Mouse (Mus musculus): ENCODE measurements around the gene Ahsg. TPM values are rescaled to one million over a fixed set of nuclear protein-coding genes. Genes with fewer than 3 reads are reported as not detected.

Gene Ahsg
- polyA plus RNA-seq, 1 experiment from 2014 or later, result 79.0 TPM

DNA sequence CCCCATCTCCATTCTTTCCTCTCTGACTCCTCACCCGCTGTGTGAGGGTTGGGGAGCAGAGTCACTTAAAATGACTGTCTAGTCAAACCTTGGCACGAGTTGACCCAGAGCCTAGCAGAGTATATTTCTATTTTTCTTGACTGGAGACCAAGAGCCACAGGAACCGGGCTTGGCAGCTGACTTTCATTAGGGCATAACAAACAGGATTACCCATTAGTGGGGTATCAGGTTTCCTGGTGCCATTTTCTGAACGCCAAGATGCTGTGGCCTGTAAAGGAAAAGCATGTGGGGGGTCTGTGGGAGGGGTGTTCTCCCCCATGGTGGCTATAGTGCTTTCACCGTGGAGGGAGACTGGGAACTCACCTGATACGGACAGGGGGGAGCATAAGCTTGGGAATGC, 10.2 kb upstream of the Ahsg start:
- H3K27me3 ChIP-seq (replicated peaks; ENCODE audit: control insufficient read depth, insufficient read depth, low read length), result no peaks in the 10 kb centered on the region
- H3K36me3 ChIP-seq (ENCODE audit: control insufficient read depth, insufficient read depth, low read length), result no peaks in the 10 kb centered on the region
- peak overlapping the region; percentile 32 for H3K27ac ChIP-seq (ENCODE audit: low read depth, low read length)
- ATAC-seq (replicated peaks; ENCODE audit: low FRiP score), result no peak
- WGBS, result 38% methylated on average over 6 of the region's 6 CpGs
- peaks cover 11% of the 10 kb centered on the region for H3K4me1 ChIP-seq (replicated peaks; ENCODE audit: control insufficient read depth, insufficient read depth, low read length)
- no peak for DNase-seq (ENCODE audit: low spot score)
- no peak overlapping the region for H3K4me3 ChIP-seq (ENCODE audit: low read depth, low read length)
- H3K4me2 ChIP-seq, result no peak overlapping the region
- no peak overlapping the region for H3K9ac ChIP-seq (ENCODE audit: low read depth, low read length)
- no peaks in the 10 kb centered on the region for H3K9me3 ChIP-seq (ENCODE audit: control insufficient read depth, low read length)

DNA sequence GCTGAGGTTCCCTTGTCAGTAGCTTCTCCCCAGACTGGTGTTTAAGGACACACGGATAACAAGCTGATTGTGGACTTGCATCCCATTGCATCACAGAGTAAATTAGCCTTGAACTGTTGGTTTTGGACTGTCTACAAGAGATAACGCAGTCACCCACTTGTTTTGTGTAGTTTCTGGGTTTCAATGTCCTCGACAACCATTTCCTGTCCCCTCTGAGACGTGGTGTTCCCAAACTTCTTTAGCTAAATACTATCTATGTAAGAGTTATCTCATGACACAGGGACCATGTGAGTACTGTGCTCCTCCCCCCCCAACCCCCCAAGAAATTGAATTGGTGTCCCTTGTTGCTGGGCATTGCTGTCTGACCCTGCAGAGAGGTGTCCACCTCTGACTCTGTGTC, 9.6 kb upstream of the Ahsg start:
- H3K36me3 ChIP-seq (ENCODE audit: control insufficient read depth, insufficient read depth, low read length), result no peaks in the 10 kb centered on the region
- WGBS, result 31% methylated on average over 4 of the region's 4 CpGs
- H3K4me1 ChIP-seq (replicated peaks; ENCODE audit: control insufficient read depth, insufficient read depth, low read length), result peaks cover 11% of the 10 kb centered on the region
- ATAC-seq (replicated peaks; ENCODE audit: low FRiP score) (no peak), DNase-seq (ENCODE audit: low spot score) (no peak)
- H3K4me2 ChIP-seq, result no peak overlapping the region
- H3K27me3 ChIP-seq (replicated peaks; ENCODE audit: control insufficient read depth, insufficient read depth, low read length), result no peaks in the 10 kb centered on the region
- H3K9ac ChIP-seq (ENCODE audit: low read depth, low read length), result no peak overlapping the region
- no peaks in the 10 kb centered on the region for H3K9me3 ChIP-seq (ENCODE audit: control insufficient read depth, low read length)
- H3K27ac ChIP-seq (ENCODE audit: low read depth, low read length), result peak overlapping the region; percentile 45
- H3K4me3 ChIP-seq (ENCODE audit: low read depth, low read length), result no peak overlapping the region

DNA sequence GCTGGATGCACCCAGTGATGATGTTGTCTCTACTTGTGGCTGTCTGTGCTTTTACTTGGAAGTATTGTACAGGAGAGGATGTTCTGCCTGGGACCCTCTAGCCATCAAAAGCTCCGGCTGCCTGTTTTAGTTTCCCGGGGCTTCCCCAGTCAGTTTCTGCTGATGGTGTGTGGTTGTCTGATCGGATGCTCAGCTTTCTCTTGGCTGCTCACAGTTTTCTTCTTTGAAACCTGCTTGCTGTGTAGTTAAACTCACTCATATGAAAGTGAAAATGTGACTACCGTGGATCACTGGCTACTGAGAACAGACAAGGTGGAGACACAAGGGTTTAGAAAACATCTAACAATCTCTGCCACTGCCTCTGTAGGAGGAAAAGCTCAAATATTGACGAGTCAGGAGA, 7.6 kb upstream of the Ahsg start:
- no peaks in the 10 kb centered on the region for H3K36me3 ChIP-seq (ENCODE audit: control insufficient read depth, insufficient read depth, low read length)
- no peaks in the 10 kb centered on the region for H3K9me3 ChIP-seq (ENCODE audit: control insufficient read depth, low read length)
- 70% methylated on average over 5 of the region's 5 CpGs for WGBS
- H3K4me3 ChIP-seq (ENCODE audit: low read depth, low read length), result no peak overlapping the region
- no peak for ATAC-seq (replicated peaks; ENCODE audit: low FRiP score)
- no peak overlapping the region for H3K4me2 ChIP-seq
- H3K4me1 ChIP-seq (replicated peaks; ENCODE audit: control insufficient read depth, insufficient read depth, low read length), result peaks cover 11% of the 10 kb centered on the region
- no peak overlapping the region for H3K27ac ChIP-seq (ENCODE audit: low read depth, low read length)
- no peak for DNase-seq (ENCODE audit: low spot score)
- no peak overlapping the region for H3K9ac ChIP-seq (ENCODE audit: low read depth, low read length)
- H3K27me3 ChIP-seq (replicated peaks; ENCODE audit: control insufficient read depth, insufficient read depth, low read length), result no peaks in the 10 kb centered on the region

DNA sequence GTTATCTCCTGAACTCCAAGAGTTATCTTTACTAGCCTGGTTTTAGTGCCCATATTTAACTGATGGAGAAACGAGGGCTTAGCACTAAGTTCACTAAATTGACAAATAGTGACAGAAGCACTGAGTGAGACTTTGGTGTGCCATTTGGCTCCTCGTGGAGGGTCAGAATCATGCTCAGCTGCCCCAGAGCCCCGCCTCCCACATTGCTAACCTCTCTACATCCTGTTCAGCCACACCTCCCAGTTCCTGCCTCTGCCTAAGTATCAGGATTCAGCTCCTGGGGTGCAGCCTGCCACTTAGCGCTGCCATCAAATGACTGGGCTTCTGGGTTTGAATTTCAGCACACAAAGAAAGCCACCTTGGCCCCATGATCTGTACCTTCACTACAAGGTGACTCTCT, 5.7 kb upstream of the Ahsg start:
- ATAC-seq (replicated peaks; ENCODE audit: low FRiP score) (no peak), DNase-seq (ENCODE audit: low spot score) (no peak)
- H3K4me2 ChIP-seq, result no peak overlapping the region
- peaks cover 11% of the 10 kb centered on the region for H3K4me1 ChIP-seq (replicated peaks; ENCODE audit: control insufficient read depth, insufficient read depth, low read length)
- H3K9me3 ChIP-seq (ENCODE audit: control insufficient read depth, low read length), result no peaks in the 10 kb centered on the region
- WGBS, result 24% methylated on average over 4 of the region's 4 CpGs
- no peak overlapping the region for H3K9ac ChIP-seq (ENCODE audit: low read depth, low read length)
- no peaks in the 10 kb centered on the region for H3K36me3 ChIP-seq (ENCODE audit: control insufficient read depth, insufficient read depth, low read length)
- no peak overlapping the region for H3K4me3 ChIP-seq (ENCODE audit: low read depth, low read length)
- no peak overlapping the region for H3K27ac ChIP-seq (ENCODE audit: low read depth, low read length)
- H3K27me3 ChIP-seq (replicated peaks; ENCODE audit: control insufficient read depth, insufficient read depth, low read length), result no peaks in the 10 kb centered on the region

DNA sequence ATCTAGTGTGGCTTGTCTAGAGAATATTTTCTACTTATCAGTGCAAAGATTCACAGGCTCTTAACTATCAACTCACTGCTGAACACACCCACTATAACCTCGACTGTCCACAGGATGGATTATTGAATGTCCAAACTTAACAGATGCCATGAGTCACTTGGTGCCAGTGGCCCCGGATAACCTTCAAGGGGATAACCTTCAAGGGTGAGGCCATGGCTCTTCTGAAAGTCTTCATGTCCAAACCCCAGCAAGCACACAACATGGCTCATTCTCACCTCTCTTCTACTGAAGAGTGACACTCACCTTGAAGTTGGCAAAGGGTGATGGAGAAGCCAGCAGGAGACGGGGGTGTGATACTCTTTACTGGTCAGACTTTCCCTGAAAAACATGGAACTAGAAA, 4.4 kb upstream of the Ahsg start:
- no peak for ATAC-seq (replicated peaks; ENCODE audit: low FRiP score)
- H3K27ac ChIP-seq (ENCODE audit: low read depth, low read length), result no peak overlapping the region

DNA sequence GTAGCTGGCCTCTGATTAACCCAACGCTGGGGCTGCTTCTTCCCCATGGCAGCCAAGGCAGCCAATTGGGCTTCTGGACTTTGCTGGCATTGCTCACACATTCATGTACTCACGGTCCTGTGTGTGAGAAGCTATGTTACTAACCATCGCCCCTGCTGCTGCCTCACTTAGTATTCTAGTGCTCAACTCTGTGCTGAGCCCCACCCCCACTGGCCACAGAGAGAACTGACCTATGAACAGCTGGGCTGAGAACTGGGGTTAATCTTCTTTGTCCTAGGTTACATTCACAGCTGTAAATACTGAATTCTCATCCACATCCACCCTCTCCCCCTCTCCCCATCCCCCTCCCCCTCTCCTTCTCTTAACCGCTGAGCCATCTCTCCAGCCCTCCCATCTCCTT, 2.2 kb upstream of the Ahsg start:
- Histone ChIP-seq H3K4me2 (no peak overlapping the region), H3K27me3 (replicated peaks; ENCODE audit: control insufficient read depth, insufficient read depth, low read length) (no peaks in the 10 kb centered on the region), H3K4me3 (ENCODE audit: low read depth, low read length) (no peak overlapping the region), H3K27ac (ENCODE audit: low read depth, low read length) (no peak overlapping the region), H3K36me3 (ENCODE audit: control insufficient read depth, insufficient read depth, low read length) (no peaks in the 10 kb centered on the region), H3K9ac (ENCODE audit: low read depth, low read length) (no peak overlapping the region), H3K4me1 (replicated peaks; ENCODE audit: control insufficient read depth, insufficient read depth, low read length) (no peaks in the 10 kb centered on the region; the same call in 1 of the 2 replicates), H3K9me3 (ENCODE audit: control insufficient read depth, low read length) (no peaks in the 10 kb centered on the region)
- DNase-seq (ENCODE audit: low spot score) (no peak), ATAC-seq (replicated peaks; ENCODE audit: low FRiP score) (no peak)
- 71% methylated on average over 4 of the region's 4 CpGs for WGBS

More for the DNA sequence above, 4.4 kb upstream of the Ahsg start:
- Histone ChIP-seq H3K27me3 (replicated peaks; ENCODE audit: control insufficient read depth, insufficient read depth, low read length) (no peaks in the 10 kb centered on the region), H3K9ac (ENCODE audit: low read depth, low read length) (no peak overlapping the region), H3K9me3 (ENCODE audit: control insufficient read depth, low read length) (no peaks in the 10 kb centered on the region), H3K4me3 (ENCODE audit: low read depth, low read length) (no peak overlapping the region), H3K4me2 (no peak overlapping the region), H3K4me1 (replicated peaks; ENCODE audit: control insufficient read depth, insufficient read depth, low read length) (peaks cover 4% of the 10 kb centered on the region), H3K36me3 (ENCODE audit: control insufficient read depth, insufficient read depth, low read length) (no peaks in the 10 kb centered on the region)
- WGBS, result 70% methylated on average over 3 of the region's 3 CpGs
- DNase-seq (ENCODE audit: low spot score), result no peak

DNA sequence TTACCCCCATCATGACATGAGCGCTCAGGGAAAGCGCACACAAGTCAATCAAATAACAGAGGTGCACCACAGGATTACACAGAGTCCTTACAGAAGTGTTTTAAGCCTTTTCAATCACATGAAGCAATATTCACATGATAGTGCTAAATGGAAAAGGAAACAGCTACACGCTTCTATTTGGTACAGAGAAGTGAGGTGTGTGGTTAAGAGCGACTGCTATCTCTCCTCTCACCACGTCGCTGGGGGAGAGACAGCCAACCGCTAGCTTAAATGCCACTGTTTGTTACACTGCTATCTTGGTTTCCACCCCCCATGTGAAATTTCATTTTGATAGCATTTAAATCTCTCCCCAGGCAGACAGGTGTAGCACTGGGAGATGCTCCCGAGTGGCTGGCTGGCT, 1.4 kb upstream of the Ahsg start:
- no peak for DNase-seq (ENCODE audit: low spot score)
- Histone ChIP-seq H3K27ac (ENCODE audit: low read depth, low read length) (no peak overlapping the region), H3K4me1 (replicated peaks; ENCODE audit: control insufficient read depth, insufficient read depth, low read length) (no peaks in the 10 kb centered on the region; the same call in 1 of the 2 replicates), H3K4me3 (ENCODE audit: low read depth, low read length) (no peak overlapping the region), H3K27me3 (replicated peaks; ENCODE audit: control insufficient read depth, insufficient read depth, low read length) (no peaks in the 10 kb centered on the region), H3K9ac (ENCODE audit: low read depth, low read length) (no peak overlapping the region), H3K9me3 (ENCODE audit: control insufficient read depth, low read length) (no peaks in the 10 kb centered on the region), H3K4me2 (no peak overlapping the region), H3K36me3 (ENCODE audit: control insufficient read depth, insufficient read depth, low read length) (no peaks in the 10 kb centered on the region)
- no peak for ATAC-seq (replicated peaks; ENCODE audit: low FRiP score)
- WGBS, result 64% methylated on average over 8 of the region's 8 CpGs

DNA sequence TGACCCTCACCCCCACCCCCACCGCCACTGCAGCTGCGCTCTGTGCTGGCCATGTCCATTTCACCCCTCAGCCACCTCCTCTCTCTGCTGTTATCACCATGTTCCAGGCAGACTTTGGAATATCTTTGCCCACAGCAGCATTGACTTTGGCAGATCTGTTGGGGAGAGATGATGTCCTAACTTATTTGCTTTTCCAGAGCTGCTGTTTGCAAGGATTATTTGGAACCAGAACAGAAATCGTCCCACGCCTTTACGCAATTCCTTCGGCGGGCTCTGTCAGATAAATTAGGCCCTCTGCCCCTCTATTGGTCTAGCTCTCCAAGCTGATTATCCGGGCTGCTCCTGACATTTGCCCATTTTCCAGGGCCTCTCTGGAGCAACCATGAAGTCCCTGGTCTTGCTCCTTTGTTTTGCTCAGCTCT, 667 bp downstream of the Ahsg start:
- DNase-seq (ENCODE audit: low spot score), result no peak
- H3K4me3 ChIP-seq (ENCODE audit: low read depth, low read length), result no peak overlapping the region

DNA sequence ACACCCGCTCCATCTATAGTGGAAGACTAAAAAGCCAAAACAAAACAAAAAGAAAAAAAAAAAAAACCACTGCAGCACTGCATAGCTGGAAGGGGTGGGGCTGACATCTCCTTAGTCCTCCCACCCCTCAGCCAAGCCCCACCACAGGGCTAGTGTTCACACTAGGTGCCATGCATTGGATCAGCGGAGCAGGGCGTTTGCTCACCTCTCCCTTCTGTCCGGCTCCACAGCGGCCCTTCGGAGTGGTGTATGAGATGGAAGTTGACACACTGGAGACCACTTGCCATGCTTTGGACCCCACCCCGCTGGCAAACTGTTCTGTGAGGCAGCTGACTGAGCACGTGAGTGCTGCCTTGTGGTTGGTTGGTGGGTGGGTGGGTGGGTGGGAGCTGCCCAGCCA, 3.0 kb downstream of the Ahsg start:
- DNase-seq (ENCODE audit: low spot score) (no peak), ATAC-seq (replicated peaks; ENCODE audit: low FRiP score) (no peak)
- 65% methylated on average over 8 of the region's 8 CpGs for WGBS
- no peak overlapping the region for H3K9ac ChIP-seq (ENCODE audit: low read depth, low read length)
- no peak overlapping the region for H3K4me2 ChIP-seq
- no peaks in the 10 kb centered on the region for H3K36me3 ChIP-seq (ENCODE audit: control insufficient read depth, insufficient read depth, low read length)
- H3K4me3 ChIP-seq (ENCODE audit: low read depth, low read length), result no peak overlapping the region
- no peaks in the 10 kb centered on the region; the same call in 1 of the 2 replicates for H3K4me1 ChIP-seq (replicated peaks; ENCODE audit: control insufficient read depth, insufficient read depth, low read length)
- H3K27me3 ChIP-seq (replicated peaks; ENCODE audit: control insufficient read depth, insufficient read depth, low read length), result no peaks in the 10 kb centered on the region
- H3K9me3 ChIP-seq (ENCODE audit: control insufficient read depth, low read length), result no peaks in the 10 kb centered on the region
- H3K27ac ChIP-seq (ENCODE audit: low read depth, low read length), result no peak overlapping the region

More for the DNA sequence above, 667 bp downstream of the Ahsg start:
- no peaks in the 10 kb centered on the region for H3K27me3 ChIP-seq (replicated peaks; ENCODE audit: control insufficient read depth, insufficient read depth, low read length)
- H3K4me2 ChIP-seq, result peak overlapping the region; percentile 45
- H3K9me3 ChIP-seq (ENCODE audit: control insufficient read depth, low read length), result no peaks in the 10 kb centered on the region
- WGBS, result 72% methylated on average over 8 of the region's 8 CpGs
- H3K27ac ChIP-seq (ENCODE audit: low read depth, low read length), result peak overlapping the region; percentile 66
- H3K36me3 ChIP-seq (ENCODE audit: control insufficient read depth, insufficient read depth, low read length), result no peaks in the 10 kb centered on the region
- no peak overlapping the region for H3K9ac ChIP-seq (ENCODE audit: low read depth, low read length)
- peak; percentile 45; the same call in 1 of the 2 replicates for ATAC-seq (replicated peaks; ENCODE audit: low FRiP score)
- H3K4me1 ChIP-seq (replicated peaks; ENCODE audit: control insufficient read depth, insufficient read depth, low read length), result no peaks in the 10 kb centered on the region; the same call in 1 of the 2 replicates
